Mouse (Mus musculus) lung, embryonic 15.5 days (tissue): ENCODE measurements around the gene Akr1c14. TPM values are rescaled to one million over a fixed set of nuclear protein-coding genes. Genes with fewer than 3 reads are reported as not detected.

Experiments
- ATAC-seq: fragments of 200-750 bp; cut with Nextera tagmentation; 2 replicates; pipeline ENCODE4 v1.8.0; 2017; ENCODE audit warnings: moderate number of reproducible peaks, borderline replicate concordance; ENCODE audit not compliant: low FRiP score, low TSS enrichment; ENCODE audit errors: extremely low read depth
- H3K27ac ChIP-seq: fragments of 300-500 bp; sonication (generic); 2 replicates; pipeline ENCODE4 v1.5.1; 2015; ENCODE audit warnings: moderate library complexity, mild to moderate bottlenecking, inconsistent platforms
- H3K27me3 ChIP-seq: fragments of 300-500 bp; sonication (generic); 2 replicates; pipeline ENCODE4 v1.6.1; 2015; ENCODE audit warnings: inconsistent platforms
- H3K36me3 ChIP-seq: fragments of 300-500 bp; sonication (generic); 2 replicates; pipeline ENCODE4 v1.6.1; 2015; ENCODE audit warnings: inconsistent platforms
- H3K4me1 ChIP-seq: fragments of 300-500 bp; sonication (generic); 2 replicates; pipeline ENCODE4 v1.6.1; 2015; ENCODE audit warnings: inconsistent platforms
- H3K4me2 ChIP-seq: fragments of 300-500 bp; sonication (generic); 2 replicates; pipeline ENCODE4 v1.6.1; 2015; ENCODE audit warnings: inconsistent platforms, mild to moderate bottlenecking, moderate library complexity
- H3K4me3 ChIP-seq: fragments of 300-500 bp; sonication (generic); 2 replicates; pipeline ENCODE4 v1.5.1; 2015; ENCODE audit warnings: mild to moderate bottlenecking, inconsistent platforms
- H3K9ac ChIP-seq: fragments of 300-500 bp; sonication (generic); 2 replicates; pipeline ENCODE4 v1.6.1; 2015; ENCODE audit warnings: inconsistent platforms
- H3K9me3 ChIP-seq: fragments of 300-500 bp; sonication (generic); 2 replicates; pipeline ENCODE4 v1.6.1; 2016; ENCODE audit warnings: inconsistent platforms
- WGBS: fragments of 180-500 bp; shearing (Covaris S2); methylation state at CpG from one replicate; pipeline ENCODE4 v1.1.7; 2015; 5-methylcytosine and 5-hydroxymethylcytosine counted together
- polyA plus RNA-seq: library from polyadenylated mRNA; unstranded; fragments of >200 nt; fragmentation: Nextera tagmentation; extraction: Ambion mirVana; gene quantifications from 2 replicates; pipeline ENCODE4 v1.2.1, GENCODE M21; 2015

Gene Akr1c14
- 2.3 and 2.7 TPM in 2 replicates for polyA plus RNA-seq

GRCm38 (mm10) chr13:4048719-4049118, at the start of gene Akr1c14:
TSS of gene Akr1c14 (plus strand) at chr13:4049011.
- WGBS = 43% methylated on average over 2 of the region's 2 CpGs
- no peak within 1 kb of the TSS for H3K4me3 ChIP-seq
- ATAC-seq = no peak

DNA sequence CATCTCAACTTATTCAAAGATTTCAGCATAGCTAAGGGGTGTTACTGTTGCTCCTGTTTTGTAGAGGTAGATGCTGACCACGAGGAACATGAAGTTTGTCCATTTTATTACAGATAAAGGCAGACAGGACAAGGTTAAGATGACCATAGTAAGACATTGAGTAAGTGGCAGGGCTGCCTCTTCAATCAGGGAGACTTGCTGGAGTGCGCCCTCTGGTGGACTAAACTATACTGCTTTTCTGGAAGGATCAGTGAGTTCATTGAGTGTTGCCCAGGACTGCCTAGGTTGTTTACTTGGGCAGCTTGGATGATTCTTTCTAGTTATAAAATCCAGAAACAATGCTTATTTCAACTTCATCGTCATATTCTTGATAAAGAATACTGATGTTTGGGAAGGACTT, 47.1 kb upstream of the Akr1c14 start:
- H3K4me1 ChIP-seq = no peaks in the 10 kb centered on the region
- no peak overlapping the region for H3K27ac ChIP-seq
- H3K36me3 ChIP-seq = no peaks in the 10 kb centered on the region
- H3K4me2 ChIP-seq = no peak overlapping the region
- H3K4me3 ChIP-seq = no peak overlapping the region
- H3K9ac ChIP-seq = no peak overlapping the region
- no peaks in the 10 kb centered on the region for H3K9me3 ChIP-seq
- 10% methylated on average over 3 of the region's 3 CpGs for WGBS
- H3K27me3 ChIP-seq = no peaks in the 10 kb centered on the region
- no peak for ATAC-seq

More at GRCm38 (mm10) chr13:4048719-4049118, at the start of gene Akr1c14:
- Histone ChIP-seq H3K9me3 (no peaks in the 10 kb centered on the region), H3K4me2 (no peak within 1 kb of the TSS), H3K9ac (no peak within 1 kb of the TSS), H3K36me3 (no peaks in the 10 kb centered on the region), H3K27me3 (no peaks in the 10 kb centered on the region), H3K4me1 (no peaks in the 10 kb centered on the region), H3K27ac (no peak within 1 kb of the TSS)

GRCm38 (mm10) chr13:4010784-4011183, 38.0 kb upstream of the Akr1c14 start:
- H3K4me3 ChIP-seq = no peak overlapping the region
- no peak overlapping the region for H3K9ac ChIP-seq
- no peak overlapping the region for H3K27ac ChIP-seq
- H3K36me3 ChIP-seq = no peaks in the 10 kb centered on the region
- no peaks in the 10 kb centered on the region for H3K9me3 ChIP-seq
- 66% methylated on average over 4 of the region's 4 CpGs for WGBS
- H3K27me3 ChIP-seq = no peaks in the 10 kb centered on the region
- no peaks in the 10 kb centered on the region for H3K4me1 ChIP-seq
- no peak for ATAC-seq
- H3K4me2 ChIP-seq = no peak overlapping the region

- H3K27me3 ChIP-seq = no peaks in the 10 kb centered on the region
- no peak for ATAC-seq
- H3K9me3 ChIP-seq = no peaks in the 10 kb centered on the region
- H3K4me1 ChIP-seq = no peaks in the 10 kb centered on the region
- no peaks in the 10 kb centered on the region for H3K36me3 ChIP-seq
- no peak overlapping the region for H3K9ac ChIP-seq
- no peak overlapping the region for H3K4me2 ChIP-seq
- no peak overlapping the region for H3K4me3 ChIP-seq
- H3K27ac ChIP-seq = no peak overlapping the region
Observed at GRCm38 (mm10) chr13:4013811-4014210, 35.0 kb upstream of the Akr1c14 start.

DNA sequence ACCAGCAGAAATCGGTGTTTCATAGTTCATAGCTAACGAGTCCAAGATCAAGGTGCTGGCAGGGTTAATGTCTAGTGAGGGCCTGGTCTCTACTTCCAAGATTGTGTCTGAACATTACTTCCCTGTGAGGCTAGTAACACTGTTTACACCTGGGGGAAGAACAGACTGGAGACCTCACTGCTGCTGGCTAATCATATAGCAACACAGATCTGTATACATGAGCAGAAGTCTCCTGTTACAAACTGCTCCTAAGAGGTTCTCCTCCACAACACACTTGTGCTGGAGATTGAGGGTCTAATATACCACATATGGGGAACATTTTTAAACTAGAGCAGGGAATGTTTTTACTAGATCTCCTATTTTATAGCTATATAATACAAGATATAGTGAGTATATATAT, 18.9 kb upstream of the Akr1c14 start:
- Histone ChIP-seq H3K36me3 (no peaks in the 10 kb centered on the region), H3K9me3 (no peaks in the 10 kb centered on the region), H3K4me3 (no peak overlapping the region), H3K27me3 (no peaks in the 10 kb centered on the region), H3K4me2 (no peak overlapping the region), H3K4me1 (no peaks in the 10 kb centered on the region), H3K9ac (no peak overlapping the region), H3K27ac (no peak overlapping the region)
- no peak for ATAC-seq
- WGBS = 52% methylated on average over 2 of the region's 2 CpGs

DNA sequence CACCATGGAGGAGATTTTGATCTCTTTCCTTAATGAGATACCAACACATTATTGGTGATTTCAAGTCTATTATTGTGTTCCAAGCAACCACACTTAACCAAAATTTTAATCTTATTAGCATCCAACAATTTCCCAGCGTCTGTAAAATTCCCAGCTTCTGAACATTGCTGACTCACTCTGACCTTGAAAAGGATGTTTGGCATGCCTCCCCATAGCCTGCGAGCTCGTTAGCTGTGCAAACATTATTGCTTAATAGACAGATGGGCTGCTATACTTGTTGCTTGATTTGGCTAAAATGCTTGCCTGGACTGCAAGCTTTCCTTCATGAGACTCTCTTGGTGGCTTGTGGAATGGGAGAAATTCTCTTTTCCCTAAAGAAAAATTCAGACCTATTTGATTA, 16.3 kb upstream of the Akr1c14 start:
- WGBS = 44% methylated on average over 3 of the region's 3 CpGs
- Histone ChIP-seq H3K9me3 (no peaks in the 10 kb centered on the region), H3K27me3 (no peaks in the 10 kb centered on the region), H3K36me3 (no peaks in the 10 kb centered on the region), H3K27ac (no peak overlapping the region), H3K4me1 (no peaks in the 10 kb centered on the region), H3K4me3 (no peak overlapping the region), H3K4me2 (no peak overlapping the region), H3K9ac (no peak overlapping the region)
- no peak; the same call in 1 of the 2 replicates for ATAC-seq

- no peak for ATAC-seq
- H3K4me1 ChIP-seq = no peaks in the 10 kb centered on the region
- 75% methylated on average over 3 of the region's 3 CpGs for WGBS
- H3K9me3 ChIP-seq = no peaks in the 10 kb centered on the region
- H3K9ac ChIP-seq = no peak overlapping the region
- H3K4me3 ChIP-seq = no peak overlapping the region
- H3K36me3 ChIP-seq = no peaks in the 10 kb centered on the region
- no peak overlapping the region for H3K4me2 ChIP-seq
- no peak overlapping the region for H3K27ac ChIP-seq
- no peaks in the 10 kb centered on the region for H3K27me3 ChIP-seq
Observed at GRCm38 (mm10) chr13:4035052-4035451, 13.8 kb upstream of the Akr1c14 start.

DNA sequence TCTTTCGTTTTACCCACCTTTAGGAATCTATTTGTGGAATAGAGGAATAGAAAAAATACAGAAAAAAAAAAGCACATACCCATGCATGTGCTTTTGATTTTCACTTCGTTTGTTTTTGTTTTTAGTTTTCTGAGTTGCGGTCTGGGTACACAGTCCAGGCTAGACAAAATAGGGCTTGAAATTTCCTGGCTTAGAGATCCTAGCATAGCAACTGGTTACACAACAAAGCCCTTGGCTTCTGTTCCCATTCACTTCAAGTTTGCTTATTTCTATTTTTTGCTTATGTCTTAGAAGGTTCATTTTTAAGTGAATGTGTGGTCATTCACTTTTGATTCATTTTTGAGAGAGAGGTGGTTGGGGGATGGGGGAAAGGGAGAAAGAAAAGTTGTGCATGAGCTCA, 2.7 kb upstream of the Akr1c14 start:
- H3K4me1 ChIP-seq = no peaks in the 10 kb centered on the region

GRCm38 (mm10) chr13:4046841-4047240, 2.0 kb upstream of the Akr1c14 start:
- Histone ChIP-seq H3K4me2 (no peak overlapping the region), H3K9me3 (no peaks in the 10 kb centered on the region), H3K27me3 (no peaks in the 10 kb centered on the region), H3K36me3 (no peaks in the 10 kb centered on the region), H3K9ac (no peak overlapping the region), H3K4me1 (no peaks in the 10 kb centered on the region), H3K27ac (no peak overlapping the region), H3K4me3 (no peak overlapping the region)
- WGBS = 58% methylated on average over 2 of the region's 2 CpGs
- no peak for ATAC-seq

More for the DNA sequence above, 2.7 kb upstream of the Akr1c14 start:
- H3K9me3 ChIP-seq = no peaks in the 10 kb centered on the region
- H3K9ac ChIP-seq = no peak overlapping the region
- ATAC-seq = no peak
- WGBS = 84% methylated on average over 3 of the region's 3 CpGs
- no peak overlapping the region for H3K4me2 ChIP-seq
- H3K27ac ChIP-seq = no peak overlapping the region
- no peaks in the 10 kb centered on the region for H3K27me3 ChIP-seq
- no peak overlapping the region for H3K4me3 ChIP-seq
- no peaks in the 10 kb centered on the region for H3K36me3 ChIP-seq

DNA sequence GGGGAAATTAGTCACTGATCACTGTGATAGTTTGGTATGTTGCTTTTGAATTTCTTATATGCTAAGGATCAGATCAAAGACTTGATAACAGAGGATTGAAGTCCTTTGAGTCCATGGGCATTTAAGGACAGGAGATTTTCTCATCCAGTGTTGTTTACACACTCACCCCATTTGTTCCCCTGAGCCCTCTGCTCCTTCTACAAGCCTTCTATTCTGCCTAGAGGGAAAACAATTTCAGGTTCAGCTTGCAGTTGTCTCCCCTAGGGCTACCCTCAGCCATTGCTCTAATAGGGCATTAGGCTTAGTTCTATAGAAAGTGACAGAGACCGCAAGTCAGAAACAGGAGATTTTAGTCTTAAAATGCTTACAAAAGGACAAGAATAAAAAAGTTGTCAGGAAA, 585 bp upstream of the Akr1c14 start:
- no peak overlapping the region for H3K9ac ChIP-seq
- 94% methylated on average over 1 of the region's 1 CpGs for WGBS
- H3K27me3 ChIP-seq = no peaks in the 10 kb centered on the region
- H3K36me3 ChIP-seq = no peaks in the 10 kb centered on the region
- H3K4me3 ChIP-seq = no peak overlapping the region
- no peak for ATAC-seq
- no peak overlapping the region for H3K27ac ChIP-seq
- no peaks in the 10 kb centered on the region for H3K9me3 ChIP-seq
- no peak overlapping the region for H3K4me2 ChIP-seq
- H3K4me1 ChIP-seq = no peaks in the 10 kb centered on the region

- ATAC-seq = no peak
- no peak overlapping the region for H3K27ac ChIP-seq
Observed at GRCm38 (mm10) chr13:4049655-4050054, 844 bp downstream of the Akr1c14 start.

DNA sequence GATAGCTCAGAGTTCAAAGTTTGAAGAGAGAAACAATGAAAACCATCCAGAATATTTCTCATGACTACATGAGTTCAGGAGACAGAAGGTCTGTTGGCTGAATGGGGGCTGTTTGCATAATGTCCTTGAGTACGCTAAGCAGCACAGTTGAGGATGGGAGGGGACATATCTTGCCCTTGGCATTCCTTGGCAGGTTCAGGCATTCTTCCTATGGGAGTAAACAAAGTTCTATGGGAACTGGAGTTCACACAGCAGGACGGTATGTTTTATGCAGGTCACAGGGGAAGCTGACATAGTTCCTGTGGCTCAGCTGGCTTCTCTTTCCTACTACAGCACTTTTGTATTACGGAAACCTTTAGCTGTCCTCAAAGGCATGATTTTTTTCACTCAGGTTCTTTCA, 6.6 kb downstream of the Akr1c14 start:
- no peak overlapping the region; the same call in 1 of the 2 replicates for H3K27ac ChIP-seq

More at GRCm38 (mm10) chr13:4049655-4050054, 844 bp downstream of the Akr1c14 start:
- Histone ChIP-seq H3K4me1 (no peaks in the 10 kb centered on the region), H3K4me3 (no peak overlapping the region), H3K4me2 (no peak overlapping the region), H3K9me3 (no peaks in the 10 kb centered on the region), H3K27me3 (no peaks in the 10 kb centered on the region), H3K36me3 (no peaks in the 10 kb centered on the region), H3K9ac (no peak overlapping the region)

DNA sequence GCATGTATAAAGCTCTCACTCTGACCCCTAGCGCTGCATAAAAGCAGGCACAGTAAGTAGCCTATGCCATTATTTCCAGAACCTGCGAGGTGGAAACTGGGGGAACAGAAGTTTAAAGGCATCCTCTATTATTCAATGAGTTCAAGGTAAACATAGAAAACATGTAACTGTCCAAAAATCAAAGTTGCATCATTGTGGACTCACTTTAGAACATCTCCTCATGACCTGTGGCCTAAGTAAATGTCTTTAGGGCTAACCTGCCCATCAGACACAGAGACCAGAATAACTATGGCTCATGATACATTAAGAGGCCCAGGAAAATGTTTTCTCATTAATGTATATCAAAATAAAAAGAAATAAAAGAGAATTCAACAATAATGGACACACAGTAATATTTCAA, 7.4 kb downstream of the Akr1c14 start:
- WGBS = 82% methylated on average over 2 of the region's 2 CpGs
- H3K36me3 ChIP-seq = no peaks in the 10 kb centered on the region
- no peak overlapping the region for H3K27ac ChIP-seq
- no peak overlapping the region for H3K4me2 ChIP-seq
- no peak for ATAC-seq
- no peaks in the 10 kb centered on the region for H3K27me3 ChIP-seq
- H3K4me1 ChIP-seq = no peaks in the 10 kb centered on the region
- H3K9ac ChIP-seq = no peak overlapping the region
- H3K4me3 ChIP-seq = no peak overlapping the region
- H3K9me3 ChIP-seq = no peaks in the 10 kb centered on the region

More for the DNA sequence above, 6.6 kb downstream of the Akr1c14 start:
- Histone ChIP-seq H3K4me2 (no peak overlapping the region), H3K4me3 (no peak overlapping the region), H3K9ac (no peak overlapping the region), H3K36me3 (no peaks in the 10 kb centered on the region), H3K9me3 (no peaks in the 10 kb centered on the region), H3K4me1 (no peaks in the 10 kb centered on the region), H3K27me3 (no peaks in the 10 kb centered on the region)
- no peak for ATAC-seq
- 48% methylated on average over 3 of the region's 3 CpGs for WGBS
